Comparison of ENCODE assay signal across 21 mouse cellular contexts in genomic region chr12:95394991-95395530, GRCm38 (mm10).
DNase-seq lines count a peak whose midpoint lies in the region; ATAC-seq lines count a peak whose summit lies in the region.
"Had no signal": no experiment of that assay in that cellular context is flagged by ENCODE, and none has a peak within 500 bp of the region (broad histone marks: within the 10 kb centered on the region; RNA-seq: fewer than 3 reads in every experiment).

No protein-coding gene starts in this region.

- H3K27ac ChIP-seq in hindbrain, embryonic 15.5 days (replicated peaks): no peak overlapping the region
- no peak overlapping the region for H3K27ac ChIP-seq in hindbrain, embryonic 12.5 days
- no peak overlapping the region for H3K27ac ChIP-seq in midbrain, embryonic 13.5 days
- H3K27ac ChIP-seq in midbrain, embryonic 11.5 days (ENCODE audit: low read depth, low read length): no peak overlapping the region
- H3K27ac ChIP-seq: embryonic facial prominence, embryonic 10.5 days; forebrain, embryonic 13.5 days had no signal

- H3K9me3 ChIP-seq in hindbrain, embryonic 15.5 days: no peaks in the 10 kb centered on the region
- no peaks in the 10 kb centered on the region for H3K9me3 ChIP-seq in hindbrain, embryonic 12.5 days (replicated peaks)
- H3K9me3 ChIP-seq in midbrain, embryonic 13.5 days: no peaks in the 10 kb centered on the region
- H3K9me3 ChIP-seq in midbrain, embryonic 11.5 days (ENCODE audit: control insufficient read depth, low read length): no peaks in the 10 kb centered on the region
- H3K9me3 ChIP-seq: embryonic facial prominence, embryonic 10.5 days; forebrain, embryonic 13.5 days had no signal

- H3K36me3 ChIP-seq in hindbrain, embryonic 15.5 days: no peaks in the 10 kb centered on the region
- H3K36me3 ChIP-seq in hindbrain, embryonic 12.5 days: no peaks in the 10 kb centered on the region
- no peaks in the 10 kb centered on the region for H3K36me3 ChIP-seq in midbrain, embryonic 13.5 days
- H3K36me3 ChIP-seq in midbrain, embryonic 11.5 days (ENCODE audit: control insufficient read depth, insufficient read depth, low read length): no peaks in the 10 kb centered on the region
- H3K36me3 ChIP-seq: embryonic facial prominence, embryonic 10.5 days; G1E had no signal

- no peaks in the 10 kb centered on the region for H3K27me3 ChIP-seq in hindbrain, embryonic 15.5 days
- no peaks in the 10 kb centered on the region for H3K27me3 ChIP-seq in hindbrain, embryonic 12.5 days
- H3K27me3 ChIP-seq in midbrain, embryonic 13.5 days: no peaks in the 10 kb centered on the region
- H3K27me3 ChIP-seq in midbrain, embryonic 11.5 days (ENCODE audit: control insufficient read depth, insufficient read depth, low read length): no peaks in the 10 kb centered on the region
- H3K27me3 ChIP-seq: forebrain, embryonic 13.5 days had no signal

- peak; percentile 5 to 13 for DNase-seq in cerebellum, postnatal 10 days
- DNase-seq in cerebellum, adult 8-10 months: no peak
- no peak for DNase-seq in midbrain, embryonic 11.5 days (ENCODE audit: low spot score, missing footprints)
- DNase-seq: adrenal gland, postnatal 10 days; B cell, adult 2 months; cerebellum, adult 18-20 months; forebrain, postnatal 0 days; gastrocnemius, postnatal 36 days; heart, adult 11 months; heart, postnatal 10 days; heart, postnatal 4 days had no signal

- H3K4me1 ChIP-seq in hindbrain, embryonic 15.5 days (replicated peaks): no peaks in the 10 kb centered on the region
- peaks cover 6% of the 10 kb centered on the region; the same call in 1 of the 2 replicates for H3K4me1 ChIP-seq in hindbrain, embryonic 12.5 days
- H3K4me1 ChIP-seq in midbrain, embryonic 13.5 days (replicated peaks): peaks cover 8% of the 10 kb centered on the region
- no peaks in the 10 kb centered on the region; the same call in 1 of the 2 replicates for H3K4me1 ChIP-seq in midbrain, embryonic 11.5 days (ENCODE audit: control insufficient read depth, insufficient read depth, low read length)

- 43% methylated on average over 2 of the region's 2 CpGs for WGBS in hindbrain, embryonic 15.5 days
- 57% methylated on average over 2 of the region's 2 CpGs for WGBS in hindbrain, embryonic 12.5 days
- 60% methylated on average over 2 of the region's 2 CpGs for WGBS in midbrain, embryonic 13.5 days
- 72% methylated on average over 2 of the region's 2 CpGs for WGBS in midbrain, embryonic 11.5 days

- ATAC-seq in hindbrain, embryonic 15.5 days (ENCODE audit: low FRiP score, low read depth): peak; percentile 63
- ATAC-seq in hindbrain, embryonic 12.5 days (ENCODE audit: low FRiP score): no peak
- 0 out of 2 replicates have a peak, but pooled peaks have one; percentile 48 for ATAC-seq in midbrain, embryonic 13.5 days
- no peak for ATAC-seq in midbrain, embryonic 11.5 days (ENCODE audit: low FRiP score)
- 0 out of 2 replicates have a peak, but pooled peaks have one; percentile 9 for ATAC-seq in monocyte, adult 5-6 weeks (replicated peaks; ENCODE audit: insufficient number of reproducible peaks, low FRiP score, low TSS enrichment, poor library complexity, severe bottlenecking)
- ATAC-seq: CD4-positive, CD25-positive, alpha-beta regulatory T cell, adult 4 months; forebrain, embryonic 13.5 days; forebrain, postnatal 0 days; inflammation-experienced regulatory T-cells, adult 6 months; intestine, postnatal 0 days had no signal

- H3K9ac ChIP-seq in hindbrain, embryonic 15.5 days: no peak overlapping the region
- H3K9ac ChIP-seq in hindbrain, embryonic 12.5 days: no peak overlapping the region
- H3K9ac ChIP-seq in midbrain, embryonic 13.5 days (replicated peaks): no peak overlapping the region
- no peak overlapping the region for H3K9ac ChIP-seq in midbrain, embryonic 11.5 days (ENCODE audit: low read length)
- H3K9ac ChIP-seq: forebrain, embryonic 13.5 days; forebrain, postnatal 0 days had no signal

- no peak overlapping the region for H3K4me2 ChIP-seq in hindbrain, embryonic 15.5 days
- H3K4me2 ChIP-seq in hindbrain, embryonic 12.5 days (replicated peaks): no peak overlapping the region
- no peak overlapping the region for H3K4me2 ChIP-seq in midbrain, embryonic 13.5 days (replicated peaks)
- no peak overlapping the region for H3K4me2 ChIP-seq in midbrain, embryonic 11.5 days
- H3K4me2 ChIP-seq: forebrain, embryonic 13.5 days had no signal

- H3K4me3 ChIP-seq in hindbrain, embryonic 15.5 days: no peak overlapping the region
- H3K4me3 ChIP-seq in hindbrain, embryonic 12.5 days: no peak overlapping the region
- no peak overlapping the region for H3K4me3 ChIP-seq in midbrain, embryonic 13.5 days (replicated peaks)
- H3K4me3 ChIP-seq in midbrain, embryonic 11.5 days (ENCODE audit: low read depth, low read length): no peak overlapping the region
- H3K4me3 ChIP-seq: embryonic facial prominence, embryonic 10.5 days; forebrain, embryonic 13.5 days had no signal

Comparison
In these comparisons a context has a peak if more than half of its experiments do, and no peak if none do; other contexts are left out.
1. DNase-seq: peak in cerebellum, postnatal 10 days (2 of 2); none in cerebellum, adult 8-10 months (single experiment) and midbrain, embryonic 11.5 days (single experiment).
2. ATAC-seq: peak in hindbrain, embryonic 15.5 days (single experiment), midbrain, embryonic 13.5 days (single experiment) and monocyte, adult 5-6 weeks (single experiment); none in hindbrain, embryonic 12.5 days (single experiment) and midbrain, embryonic 11.5 days (single experiment).